Mouse (Mus musculus) common myeloid progenitor, adult 5-6 weeks (primary cell): ENCODE measurements at regions not wholly inside any gene's neighbourhood (a gene's known extent, or its start where the extent isn't known, plus 50 kb on each side); places are given as distances from the start of the nearest gene placed in this dataset.

ENCODE experiments used
- ATAC-seq: replicated peaks from 2 replicates; pipeline ENCODE4 v1.8.0; 2016; ENCODE audit warnings: low read depth, mild to moderate bottlenecking, moderate TSS enrichment, inconsistent platforms; ENCODE audit not compliant: poor library complexity, severe bottlenecking

DNA sequence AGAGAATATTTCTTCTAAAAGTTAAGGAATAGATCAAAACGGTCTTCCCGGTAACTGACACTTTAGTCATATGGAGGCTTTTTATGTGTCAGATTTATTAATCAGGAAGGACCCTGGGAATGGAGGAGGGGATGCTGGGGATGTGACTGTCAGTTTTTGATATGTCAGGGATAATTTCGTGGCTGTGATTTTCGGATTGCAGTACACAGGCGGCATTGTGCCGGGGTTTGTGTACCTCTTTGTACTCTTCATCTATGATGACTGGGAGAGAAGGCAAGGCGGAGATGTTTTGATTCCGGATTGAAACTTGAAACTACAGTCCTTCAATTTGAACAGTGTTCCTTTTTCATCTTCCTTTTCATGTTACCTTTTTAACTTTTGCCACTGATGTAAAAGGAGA lies 344.2 kb downstream of the Mdfic start:
- ATAC-seq, result no peak

DNA sequence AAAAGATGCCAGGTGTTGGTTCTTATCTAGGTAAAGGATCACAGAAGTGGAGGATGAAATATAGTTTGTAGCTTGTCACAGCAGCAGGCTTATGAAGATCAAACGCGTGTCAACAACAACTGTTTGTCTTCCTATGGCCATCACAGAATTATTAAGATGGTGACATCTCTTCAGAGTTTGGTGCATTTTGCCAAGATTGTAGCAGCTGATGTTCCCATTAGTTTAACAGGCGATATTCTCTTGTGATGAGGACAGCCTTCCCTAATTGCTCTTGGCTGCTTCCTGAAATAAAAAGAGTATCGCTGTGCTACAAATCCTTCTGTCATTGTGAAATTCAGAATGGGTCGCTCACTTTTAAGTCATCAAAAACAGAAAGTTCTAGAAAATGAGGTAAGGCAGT lies 344.7 kb downstream of the Mdfic start:
- ATAC-seq, result no peak

- no peak for ATAC-seq
These were observed 355.8 kb downstream of the Mdfic start for GRCm38 (mm10) chr6:16076266-16076665.

- ATAC-seq, result no peak
These were observed 356.8 kb downstream of the Mdfic start for GRCm38 (mm10) chr6:16077195-16077810.

DNA sequence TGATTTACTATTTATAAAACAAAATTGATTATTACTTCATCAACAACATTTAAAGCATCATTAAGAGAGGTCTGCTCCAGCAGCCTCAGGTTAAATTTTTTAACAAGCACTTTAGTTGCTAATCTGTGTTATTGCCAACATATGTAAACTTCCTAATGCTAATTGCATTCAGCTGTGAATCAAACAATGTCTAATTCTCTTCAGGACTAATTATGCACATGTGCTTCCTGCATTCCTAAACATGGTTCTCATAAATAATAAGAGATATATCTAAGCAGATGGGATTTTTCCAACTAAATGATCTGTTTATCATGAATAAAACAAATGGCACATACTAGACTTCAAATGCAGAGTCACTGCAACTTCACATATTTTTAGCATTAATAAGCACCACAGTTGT lies 357.5 kb downstream of the Mdfic start:
- no peak for ATAC-seq

DNA sequence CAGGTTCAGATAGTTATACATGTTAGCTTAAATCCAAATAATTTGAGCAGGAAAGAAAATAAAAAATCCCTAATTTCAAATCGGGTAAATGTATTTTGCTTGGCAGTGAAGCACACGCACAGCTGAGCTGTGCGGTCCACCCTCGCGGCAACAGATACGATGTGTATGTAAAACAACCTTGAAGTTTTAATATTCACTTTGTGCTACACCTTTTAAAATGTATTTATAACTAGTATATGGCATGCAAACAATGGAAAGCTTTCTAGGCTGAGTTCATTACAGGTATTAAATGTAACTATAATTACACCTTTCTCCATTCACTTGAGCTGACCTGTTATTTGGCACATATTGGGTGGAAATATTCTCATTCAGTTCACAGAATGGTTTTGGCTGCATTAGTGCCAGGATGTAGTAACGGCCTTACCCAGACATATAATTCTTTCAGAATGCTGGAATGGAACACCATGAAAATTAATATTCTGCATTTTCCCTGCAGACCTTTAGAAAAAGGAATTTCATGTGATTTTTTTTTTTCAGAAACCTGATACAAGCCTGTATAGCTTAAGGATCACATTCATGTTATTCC lies 366.6 kb downstream of the Mdfic start:
- ATAC-seq, result no peak

GRCm38 (mm10) chr6:16098761-16099160 lies 378.3 kb downstream of the Mdfic start:
- no peak for ATAC-seq

GRCm38 (mm10) chr6:16141009-16141408 lies 420.5 kb downstream of the Mdfic start:
- no peak for ATAC-seq

DNA sequence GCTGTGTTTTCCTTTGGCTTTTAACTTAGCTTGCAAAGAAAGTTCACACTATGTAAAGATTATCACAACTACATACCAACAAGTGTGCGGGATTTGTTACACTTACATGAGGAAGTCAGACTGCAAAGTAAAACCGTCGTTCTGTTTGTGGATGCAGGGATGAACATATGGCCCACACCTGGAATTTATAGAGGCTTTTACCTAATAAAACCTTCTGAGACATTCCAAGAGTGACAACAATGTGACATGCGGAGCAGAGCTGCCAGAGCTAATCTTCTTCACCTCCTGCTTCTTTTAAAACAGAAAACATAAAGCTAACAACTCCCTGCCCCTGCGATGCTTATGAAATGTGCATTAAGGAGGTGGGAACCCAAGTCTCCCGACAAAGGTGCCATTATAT lies 424.1 kb downstream of the Mdfic start:
- ATAC-seq, result no peak

- no peak for ATAC-seq
These were observed 430.1 kb downstream of the Mdfic start for GRCm38 (mm10) chr6:16150535-16150934.

DNA sequence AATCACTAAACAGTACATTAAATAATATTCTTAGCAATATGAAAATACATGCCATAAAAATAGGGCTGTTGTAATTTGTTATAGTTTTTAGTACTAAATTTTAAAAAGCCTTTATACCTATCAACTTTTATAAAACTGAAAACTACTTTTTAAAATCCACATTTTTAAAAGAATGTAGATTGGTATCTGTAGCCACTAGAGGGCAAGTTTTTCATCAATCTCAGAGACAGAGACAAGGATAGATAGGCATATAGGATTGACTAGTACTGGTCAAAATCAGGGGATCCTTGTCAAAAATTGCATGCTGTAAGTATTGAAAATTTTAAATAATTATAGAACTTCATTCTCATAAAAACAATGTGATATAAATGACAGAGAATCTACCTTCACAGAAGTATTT lies 431.0 kb downstream of the Mdfic start:
- ATAC-seq, result no peak

- ATAC-seq, result no peak
These were observed 432.2 kb downstream of the Mdfic start for GRCm38 (mm10) chr6:16152691-16153090.

- ATAC-seq, result no peak
These were observed 444.6 kb downstream of the Mdfic start for GRCm38 (mm10) chr6:16165012-16165411.

GRCm38 (mm10) chr6:16171871-16172270 lies 451.4 kb downstream of the Mdfic start:
- ATAC-seq, result no peak

DNA sequence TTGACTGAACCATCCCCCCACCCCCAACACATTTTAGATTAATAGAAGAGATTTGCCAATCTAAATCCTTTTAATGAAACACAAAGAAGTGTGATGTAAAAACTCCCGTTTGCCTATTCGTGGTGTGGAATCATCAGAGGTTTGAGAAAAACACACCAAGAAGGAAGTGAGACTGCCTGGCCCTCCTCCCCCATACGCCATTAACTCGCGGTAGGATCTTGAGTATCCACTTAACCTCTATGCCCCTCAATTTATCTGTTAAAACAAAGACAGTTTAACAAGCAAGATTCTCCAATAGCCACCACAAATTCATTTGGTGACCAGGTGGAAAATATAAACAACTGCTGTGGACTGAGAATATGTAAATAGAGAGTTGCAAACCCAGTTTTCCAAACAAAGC lies 456.9 kb downstream of the Mdfic start:
- no peak for ATAC-seq

- ATAC-seq, result no peak
These were observed 467.6 kb downstream of the Mdfic start for GRCm38 (mm10) chr6:16187983-16188550.

DNA sequence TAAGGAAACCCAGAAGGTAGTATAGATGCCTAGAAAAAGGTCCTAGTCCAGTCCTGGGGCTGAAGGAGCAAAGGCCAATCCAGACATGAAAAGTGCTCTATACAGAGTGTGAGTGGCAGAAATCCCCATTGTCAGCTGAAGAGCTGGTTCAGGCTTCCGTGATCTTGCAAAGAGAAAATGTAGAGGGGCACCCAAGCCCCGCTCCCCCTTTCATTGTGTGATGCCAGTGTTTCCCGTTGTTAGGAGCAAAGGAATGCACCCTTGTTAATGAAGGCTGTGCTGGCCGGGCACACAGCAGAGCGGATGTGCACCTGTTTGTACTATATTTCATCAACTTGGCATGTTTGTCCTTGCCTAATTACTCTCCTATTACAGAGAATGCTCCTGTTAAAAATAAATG lies 492.5 kb downstream of the Mdfic start:
- ATAC-seq, result no peak

DNA sequence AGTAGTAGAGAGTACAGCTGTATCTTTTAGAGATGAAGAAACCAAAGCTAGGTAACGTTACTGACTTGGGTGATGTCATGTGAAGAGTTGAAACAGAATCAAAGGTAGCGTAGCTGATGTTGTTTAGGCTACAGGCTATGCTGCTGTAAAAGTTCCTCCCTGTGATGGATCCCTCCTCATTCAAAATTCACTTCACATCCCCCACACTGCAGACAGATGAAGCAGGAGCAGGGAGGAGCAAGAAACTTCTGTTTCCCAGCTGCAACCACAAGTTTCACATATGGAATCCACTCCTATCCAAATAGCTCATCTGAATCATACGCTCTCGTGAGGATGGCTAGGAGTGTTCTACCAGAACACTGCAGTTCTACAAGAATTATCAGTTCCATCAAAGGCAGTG lies 493.2 kb downstream of the Mdfic start:
- no peak for ATAC-seq

- peak; percentile 83 for ATAC-seq
These were observed 500.7 kb downstream of the Mdfic start for GRCm38 (mm10) chr6:16221002-16221627.
